Mouse (Mus musculus): Measurements from ENCODE around the gene Stag1. TPM values are rescaled to one million over a fixed set of nuclear protein-coding genes. Genes with fewer than 3 reads are reported as not detected.

Gene Stag1
- total RNA-seq (2022): 10 to 100 TPM; 20.8 to 31.7 (median 27.6) TPM

DNA sequence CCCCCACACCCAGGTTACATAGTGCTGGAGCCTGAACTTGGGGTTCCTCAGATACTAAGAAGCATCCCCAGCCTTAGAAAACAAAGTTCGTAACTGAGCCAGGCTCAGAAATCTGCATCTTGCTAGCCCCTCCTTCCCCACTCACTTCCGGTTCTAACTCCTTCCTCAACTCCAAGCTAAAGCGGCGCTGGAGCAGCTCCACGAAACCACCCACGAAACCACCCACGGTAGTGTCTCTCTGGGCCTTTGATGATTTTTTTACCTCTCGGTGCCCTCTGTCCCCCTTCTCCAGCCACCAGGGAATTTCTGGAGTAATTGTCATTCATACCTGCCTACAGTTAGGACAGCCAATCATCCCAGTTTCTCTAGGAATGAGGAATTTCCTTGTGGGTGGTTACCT, at the start of gene Stag1:
TSS of gene Stag1 (plus strand) at position 253 of the 400 bp plus-strand sequence.
- no peak for DNase-seq (ENCODE audit: low spot score)

DNA sequence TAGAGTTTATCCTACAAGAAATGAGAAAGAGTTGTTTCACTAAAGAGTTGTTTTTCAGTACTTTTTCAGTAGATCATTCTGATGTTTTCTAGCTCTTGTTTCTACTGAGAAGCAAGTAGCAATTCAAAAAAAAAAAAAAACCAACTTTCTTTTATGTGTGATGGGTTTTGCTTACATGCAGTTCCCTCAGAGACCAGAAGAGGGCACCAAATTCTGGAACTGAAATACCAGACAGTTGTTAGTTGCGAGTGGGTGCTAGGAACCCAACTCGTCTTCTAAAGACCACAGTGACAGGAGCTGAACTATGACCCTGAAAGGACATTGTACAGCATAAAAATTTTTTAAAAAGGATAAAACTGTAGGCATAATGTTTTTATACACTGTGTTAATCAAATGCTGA, 49.3 kb upstream of the Stag1 start:
- DNase-seq (ENCODE audit: low spot score): no peak

DNA sequence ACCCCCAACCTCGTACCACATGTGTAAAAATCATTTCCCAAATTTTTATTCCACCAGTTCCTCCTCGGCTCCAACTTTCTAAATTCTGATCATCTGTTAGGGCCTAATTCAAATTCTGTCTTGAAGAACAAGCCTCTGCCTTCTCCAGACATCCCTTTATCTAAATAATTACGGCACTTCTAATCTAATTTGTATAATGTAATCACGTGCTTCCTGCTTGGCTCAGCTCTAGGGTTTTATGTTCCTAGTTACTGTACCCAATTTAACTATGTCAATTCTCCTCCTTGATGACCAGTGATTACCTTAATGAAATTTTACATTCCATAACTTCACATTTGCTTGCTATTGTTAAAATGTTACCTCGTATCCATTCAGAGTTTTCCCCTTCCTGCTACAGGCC, 41.9 kb upstream of the Stag1 start:
- DNase-seq (ENCODE audit: low spot score): no peak

DNA sequence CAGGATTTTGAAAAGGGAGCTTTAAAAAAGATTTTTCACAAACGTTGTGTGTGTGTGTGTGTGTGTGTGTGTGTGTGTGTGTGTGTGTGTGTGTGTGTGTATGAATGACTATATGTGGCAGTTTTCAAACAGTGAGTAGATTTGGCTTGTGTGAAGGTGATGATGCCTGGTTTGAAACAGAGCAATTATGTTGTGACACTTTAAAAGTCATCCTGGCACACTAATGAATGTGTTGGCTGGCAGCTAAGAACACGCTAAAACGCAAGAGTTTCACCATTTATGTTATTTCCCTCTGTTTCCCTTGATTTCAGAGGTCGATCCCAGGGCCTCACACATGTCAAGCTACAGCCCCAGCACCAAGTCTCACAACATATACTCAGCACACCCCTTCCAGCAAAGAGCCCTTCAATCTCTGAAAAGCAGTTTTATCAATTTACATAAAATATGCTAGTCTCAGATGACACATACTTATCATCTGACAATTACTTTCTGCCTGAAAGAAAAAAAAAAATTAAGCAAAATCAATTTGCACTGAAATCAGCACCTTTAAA, 39.5 kb upstream of the Stag1 start:
- DNase-seq (ENCODE audit: low spot score): no peak

GRCm38 (mm10) chr9:100558991-100559390, 38.6 kb upstream of the Stag1 start:
- no peak for DNase-seq (ENCODE audit: low spot score)

GRCm38 (mm10) chr9:100560251-100560890, 37.2 kb upstream of the Stag1 start:
- no peak for DNase-seq (ENCODE audit: low spot score)

DNA sequence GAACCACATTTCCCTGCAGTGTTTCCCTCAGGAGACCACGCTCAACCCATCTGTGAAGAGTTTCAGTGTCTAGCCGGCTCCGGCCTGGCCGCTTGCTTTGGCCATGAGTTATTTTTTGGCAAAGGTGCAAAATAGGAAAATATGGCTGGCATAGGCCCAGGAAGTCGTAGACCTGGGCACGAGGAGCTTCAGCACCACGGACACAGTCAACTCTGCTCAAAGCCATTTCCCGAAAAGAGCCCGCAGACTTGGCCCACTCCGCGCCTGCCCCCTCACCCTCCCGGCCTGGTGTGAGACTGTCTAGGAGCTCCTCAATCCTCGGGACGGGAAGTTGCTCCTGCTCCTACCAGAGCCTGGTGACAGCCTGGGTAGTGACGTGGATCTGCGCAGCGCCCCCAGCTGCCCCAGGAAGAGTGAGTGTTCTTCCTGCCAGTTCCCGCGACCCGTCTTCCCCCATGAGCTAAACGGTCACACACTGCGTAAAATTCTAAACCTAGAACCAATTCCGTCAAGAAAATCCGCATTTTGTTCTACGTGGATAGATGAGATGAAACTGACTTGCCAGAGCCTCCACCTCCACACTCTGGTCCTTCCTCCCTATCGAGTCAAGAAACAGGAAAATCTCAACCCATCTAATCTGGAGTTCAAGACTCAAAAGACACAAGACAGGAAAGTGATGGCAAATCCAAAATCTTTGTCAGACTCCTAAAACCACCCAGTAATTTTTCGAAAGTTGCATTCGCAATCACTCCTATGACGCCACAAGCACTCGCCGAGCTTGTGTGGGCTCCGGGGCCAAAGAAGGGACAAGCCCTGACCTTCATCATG, 27.6 kb upstream of the Stag1 start:
- peak; percentile 37 for DNase-seq (ENCODE audit: low spot score)

DNA sequence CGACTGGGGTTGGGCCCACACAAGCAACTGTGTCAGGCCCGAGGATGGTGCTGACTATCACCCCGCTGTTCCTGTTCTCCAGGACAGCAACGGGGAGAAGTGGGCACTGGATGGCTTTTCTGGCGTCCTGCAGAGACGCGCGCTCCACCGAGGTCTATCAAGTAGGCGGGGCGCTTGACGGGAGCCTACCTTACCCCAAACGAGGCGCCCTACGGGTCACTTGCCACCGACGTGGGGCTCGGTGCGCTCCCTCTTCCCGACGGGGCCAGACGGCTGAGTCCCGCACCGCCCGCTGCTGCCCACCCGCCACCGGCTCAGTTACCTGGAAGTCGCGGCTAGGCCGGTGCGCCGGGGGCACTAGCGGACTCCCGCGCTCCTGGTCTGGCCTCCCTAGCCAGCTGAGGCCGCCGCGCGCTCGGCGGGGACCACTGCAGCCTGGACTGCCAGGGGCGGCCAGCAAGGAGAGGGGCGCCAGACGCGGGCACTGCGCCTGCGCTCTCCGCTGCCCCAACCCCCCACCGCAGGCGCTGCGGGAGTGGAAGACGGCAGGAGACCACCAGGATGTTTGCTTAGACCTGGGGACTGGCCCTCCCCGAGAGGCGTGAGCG, 26.9 kb upstream of the Stag1 start, which contains the start of gene Slc35g2:
TSS of gene Slc35g2 (minus strand) at position 465 of the 608 bp plus-strand sequence.
- no peak for DNase-seq (ENCODE audit: low spot score)

GRCm38 (mm10) chr9:100571511-100571910, 26.1 kb upstream of the Stag1 start:
- no peak for DNase-seq (ENCODE audit: low spot score)

DNA sequence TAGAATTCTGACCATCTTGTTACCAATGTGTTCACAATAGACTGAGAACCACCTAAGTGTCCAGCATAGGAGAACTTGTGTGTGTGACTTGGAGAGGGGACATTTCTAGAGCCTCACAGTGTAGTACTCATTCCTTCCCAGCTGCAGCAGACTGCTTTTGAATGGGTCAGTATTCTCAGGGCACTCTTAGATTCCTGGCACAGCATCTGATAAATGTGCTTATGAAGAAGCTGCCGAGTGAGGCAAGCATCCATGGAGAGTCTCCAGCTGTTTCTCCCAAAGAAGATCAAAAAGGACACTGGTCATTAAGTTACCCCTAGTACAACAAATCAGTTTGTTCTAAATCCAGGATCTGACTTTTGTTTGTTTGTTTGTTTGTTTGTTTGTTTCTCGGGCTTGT, 24.3 kb upstream of the Stag1 start:
- DNase-seq (ENCODE audit: low spot score): no peak

DNA sequence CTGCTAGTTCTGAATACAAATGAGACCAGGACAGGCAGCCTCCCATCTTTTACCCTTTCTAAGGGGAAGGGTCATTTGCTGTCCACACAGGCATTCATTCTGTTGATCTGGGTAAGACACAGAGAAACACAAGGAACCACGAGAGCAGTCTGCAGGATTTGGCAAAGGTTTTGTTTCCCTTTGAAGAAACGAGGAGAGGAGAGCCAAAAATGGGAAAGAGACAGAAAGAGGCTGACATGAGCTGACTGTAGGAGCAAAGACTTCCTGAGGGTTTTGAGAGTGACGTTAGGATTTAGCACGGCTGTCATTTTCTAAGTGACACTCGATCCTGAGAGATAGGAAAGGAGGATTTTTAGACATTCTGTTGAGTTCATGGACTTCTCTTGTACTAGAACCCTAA, 23.7 kb upstream of the Stag1 start:
- no peak for DNase-seq (ENCODE audit: low spot score)

DNA sequence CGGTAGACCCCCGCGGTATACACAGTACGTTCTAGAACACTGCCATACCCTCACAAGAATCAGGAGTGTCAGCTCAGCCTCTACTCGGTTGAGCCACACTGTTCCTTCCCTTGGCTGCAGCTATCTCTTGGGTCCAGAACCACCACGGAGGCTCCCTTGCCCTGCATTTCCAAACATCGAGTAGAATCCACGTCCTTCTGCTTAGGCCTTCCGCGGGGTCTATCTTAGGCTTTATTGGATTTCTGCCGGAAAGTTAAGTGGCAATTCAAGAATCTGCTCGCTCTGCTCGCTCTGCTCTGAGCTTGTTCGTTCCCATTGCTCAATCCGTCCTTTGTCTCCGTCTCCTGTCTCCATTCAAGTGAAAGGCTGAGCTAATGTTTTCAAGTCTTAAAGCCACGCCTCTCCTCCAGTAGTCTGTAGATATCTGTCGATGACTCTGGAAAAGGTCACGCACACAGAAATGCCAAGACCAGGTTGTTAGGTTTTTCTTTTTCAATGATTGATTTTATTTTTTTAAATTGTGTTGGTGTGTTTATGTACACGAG, 17.3 kb upstream of the Stag1 start:
- no peak for DNase-seq (ENCODE audit: low spot score)

DNA sequence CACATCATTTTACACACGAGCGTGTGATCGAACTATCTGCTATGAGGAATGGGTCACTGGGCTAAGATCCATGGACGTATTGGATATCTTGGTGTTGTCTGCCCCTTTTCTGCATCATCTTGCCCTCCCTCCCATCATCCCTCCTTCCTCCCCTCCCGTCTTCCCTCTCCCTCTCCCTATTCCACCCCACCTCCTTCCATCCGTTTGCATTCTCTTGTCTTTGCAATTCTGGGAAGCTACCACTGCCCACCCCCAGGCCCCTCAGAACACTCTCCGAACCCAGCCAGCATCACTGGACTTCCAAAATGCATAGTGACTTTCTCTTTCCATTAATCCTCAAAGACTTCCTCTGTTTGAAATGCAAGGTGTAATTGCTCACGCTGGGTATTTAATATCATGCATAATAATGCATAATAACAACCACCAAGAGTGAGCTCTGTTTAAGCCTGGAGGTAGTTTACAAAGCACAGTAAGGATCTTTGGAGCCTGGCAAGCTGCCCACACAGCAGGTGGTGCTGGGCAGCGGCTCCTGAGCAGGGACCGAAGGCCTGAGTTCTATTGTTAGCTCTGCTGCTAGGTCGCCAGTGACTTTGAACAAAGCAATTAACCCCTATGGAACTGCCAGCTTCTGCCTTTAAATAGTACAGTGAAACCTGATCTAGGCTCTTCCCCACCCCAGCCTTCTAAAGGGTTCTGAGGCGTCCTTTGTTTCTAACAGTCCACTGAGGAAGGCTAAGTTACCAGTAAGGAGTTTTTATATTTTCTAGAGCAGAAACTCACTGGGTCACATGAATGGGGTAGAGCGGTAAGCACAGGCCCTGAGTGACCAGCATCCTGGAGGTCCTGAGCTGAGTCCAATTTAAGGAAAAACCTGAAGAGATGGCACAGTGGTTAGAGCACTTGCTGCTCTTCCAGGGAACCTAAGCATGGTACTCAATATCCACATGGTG, 15.8 kb upstream of the Stag1 start:
- peak; percentile 40 for DNase-seq (ENCODE audit: low spot score)

GRCm38 (mm10) chr9:100582883-100583575, 14.6 kb upstream of the Stag1 start:
- no peak for DNase-seq (ENCODE audit: low spot score)

DNA sequence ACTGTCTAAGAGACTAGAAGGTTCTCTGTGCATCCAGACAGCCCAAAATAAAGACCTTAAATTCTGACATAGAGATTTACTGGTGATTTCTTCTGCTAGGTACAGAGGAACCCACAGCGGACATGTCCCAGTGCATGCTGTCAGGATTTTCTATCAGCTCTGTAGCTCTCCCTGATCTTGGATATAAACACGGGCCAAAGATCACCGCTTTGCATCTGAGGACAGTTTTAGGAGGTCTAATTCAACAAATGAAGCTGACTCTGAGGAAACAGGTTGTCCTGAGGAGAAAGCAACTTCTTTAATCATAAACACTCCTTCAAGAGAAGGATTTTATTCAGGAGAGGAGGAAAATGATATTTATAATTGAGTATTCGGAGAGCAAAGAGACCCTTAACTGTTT, 13.6 kb upstream of the Stag1 start:
- no peak for DNase-seq (ENCODE audit: low spot score)

GRCm38 (mm10) chr9:100590462-100590861, 7.1 kb upstream of the Stag1 start:
- no peak for DNase-seq (ENCODE audit: low spot score)

GRCm38 (mm10) chr9:100596317-100596716, 1.3 kb upstream of the Stag1 start:
- DNase-seq (ENCODE audit: low spot score): no peak

- no peak for DNase-seq (ENCODE audit: low spot score)
Observed at GRCm38 (mm10) chr9:100599761-100600328, 2.2 kb downstream of the Stag1 start.

- DNase-seq (ENCODE audit: low spot score): no peak
Observed at GRCm38 (mm10) chr9:100602130-100602529, 4.5 kb downstream of the Stag1 start.

DNA sequence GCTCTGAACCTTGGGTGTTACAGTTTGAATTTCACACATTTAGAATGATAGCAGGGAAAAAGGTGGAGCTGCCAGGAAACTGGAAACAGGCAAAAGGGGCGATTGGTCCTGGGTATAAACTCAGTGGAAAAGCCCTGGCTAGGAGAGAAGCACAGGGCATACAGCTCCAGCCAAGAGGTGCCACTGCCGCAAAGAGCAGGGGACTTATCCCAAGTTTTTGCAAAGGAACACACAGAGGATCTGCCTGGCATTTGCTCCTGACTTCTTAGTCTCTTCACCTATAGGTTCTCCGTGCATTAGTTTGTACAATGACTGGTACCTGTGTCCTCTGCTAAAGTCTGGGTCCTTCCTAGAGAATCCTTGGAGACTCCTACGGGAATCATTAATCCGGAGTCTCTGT, 5.6 kb downstream of the Stag1 start:
- DNase-seq (ENCODE audit: low spot score): no peak

All from heart, adult 8-10 months (tissue).